Mouse (Mus musculus) neural tube, embryonic 14.5 days (tissue): ENCODE data around the gene Ucp2. TPM values are rescaled to one million over a fixed set of nuclear protein-coding genes. Genes with fewer than 3 reads are reported as not detected.
A peak's percentile ranks its signal among the peaks of the same experiment; 100 is the strongest.

ENCODE experiments used
- ATAC-seq: fragments of 200-750 bp; cut with Nextera tagmentation; 2 replicates; pipeline ENCODE4 v1.8.0; 2017; ENCODE audit warnings: low read depth, mild to moderate bottlenecking, moderate TSS enrichment, moderate library complexity
- H3K27ac ChIP-seq: fragments of 300-500 bp; sonication (generic); 2 replicates; pipeline ENCODE4 v1.5.1; 2014; ENCODE audit warnings: low read depth, mild to moderate bottlenecking, control low read depth, low read length, moderate library complexity, mixed read lengths
- H3K27me3 ChIP-seq: fragments of 300-500 bp; sonication (generic); 2 replicates; pipeline ENCODE4 v1.6.1; 2014; ENCODE audit warnings: low read length; ENCODE audit not compliant: control insufficient read depth, insufficient read depth
- H3K36me3 ChIP-seq: fragments of 300-500 bp; sonication (generic); 2 replicates; pipeline ENCODE4 v1.6.1; 2014; ENCODE audit warnings: low read length, mixed read lengths; ENCODE audit not compliant: control insufficient read depth, insufficient read depth
- H3K4me1 ChIP-seq: fragments of 300-500 bp; sonication (generic); 2 replicates; pipeline ENCODE4 v1.6.1; 2014; ENCODE audit warnings: low read length; ENCODE audit not compliant: control insufficient read depth, insufficient read depth
- H3K4me2 ChIP-seq: fragments of 300-500 bp; sonication (generic); 2 replicates; pipeline ENCODE4 v1.6.1; 2014; ENCODE audit warnings: mild to moderate bottlenecking, low read depth, low read length, control low read depth
- H3K4me3 ChIP-seq: fragments of 300-500 bp; sonication (generic); 2 replicates; pipeline ENCODE4 v1.5.1; 2014; ENCODE audit warnings: low read depth, low read length, control low read depth, mixed read lengths
- H3K9ac ChIP-seq: fragments of 300-500 bp; sonication (generic); replicated peaks from 2 replicates; pipeline ENCODE4 v1.6.1; 2014; ENCODE audit warnings: low read depth, mild to moderate bottlenecking, control low read depth, low read length, mixed read lengths
- H3K9me3 ChIP-seq: fragments of 300-500 bp; sonication (generic); 2 replicates; pipeline ENCODE4 v1.6.1; 2016; ENCODE audit warnings: low read length; ENCODE audit not compliant: control insufficient read depth
- WGBS: fragments of 180-500 bp; shearing (Covaris S2); extraction: QIAGEN DNeasy Blood & Tissue Kit; methylation state at CpG from one replicate; pipeline ENCODE4 v1.1.7; 2014; 5-methylcytosine and 5-hydroxymethylcytosine counted together
- polyA plus RNA-seq: library from polyadenylated mRNA; unstranded; fragments of >200 nt; fragmentation: Nextera tagmentation; extraction: Ambion mirVana; gene quantifications from 2 replicates; pipeline ENCODE4 v1.2.1, GENCODE M21; 2014

Gene Ucp2
- polyA plus RNA-seq, 1 experiment from 2014 or later: 47.8 TPM

DNA sequence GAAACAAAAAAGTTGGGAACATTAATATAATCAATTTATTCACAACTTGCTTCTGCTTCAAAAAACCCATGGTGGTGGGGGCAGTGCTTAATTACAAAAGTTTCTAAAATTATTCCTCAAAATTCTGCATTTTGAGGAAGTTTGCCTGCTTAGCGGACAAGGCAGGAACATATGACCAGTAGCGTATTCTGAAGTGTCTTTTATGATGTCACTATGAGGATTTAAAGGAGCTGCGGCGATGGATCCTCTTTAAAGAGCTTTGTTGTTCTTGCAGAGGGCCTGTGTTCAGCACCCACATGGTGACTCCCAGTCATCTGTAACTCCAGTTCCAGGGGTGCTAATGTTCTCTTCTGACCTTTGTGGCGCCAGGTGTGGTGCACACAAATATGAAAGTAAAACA lies 37.6 kb downstream of the Ucp2 start:
- Histone ChIP-seq H3K36me3 (no peaks in the 10 kb centered on the region), H3K9ac (no peak overlapping the region), H3K4me2 (no peak overlapping the region), H3K4me3 (no peak overlapping the region), H3K9me3 (no peaks in the 10 kb centered on the region), H3K27me3 (no peaks in the 10 kb centered on the region), H3K4me1 (no peaks in the 10 kb centered on the region), H3K27ac (no peak overlapping the region)
- ATAC-seq: no peak
- WGBS: 94% methylated on average over 5 of the region's 5 CpGs

DNA sequence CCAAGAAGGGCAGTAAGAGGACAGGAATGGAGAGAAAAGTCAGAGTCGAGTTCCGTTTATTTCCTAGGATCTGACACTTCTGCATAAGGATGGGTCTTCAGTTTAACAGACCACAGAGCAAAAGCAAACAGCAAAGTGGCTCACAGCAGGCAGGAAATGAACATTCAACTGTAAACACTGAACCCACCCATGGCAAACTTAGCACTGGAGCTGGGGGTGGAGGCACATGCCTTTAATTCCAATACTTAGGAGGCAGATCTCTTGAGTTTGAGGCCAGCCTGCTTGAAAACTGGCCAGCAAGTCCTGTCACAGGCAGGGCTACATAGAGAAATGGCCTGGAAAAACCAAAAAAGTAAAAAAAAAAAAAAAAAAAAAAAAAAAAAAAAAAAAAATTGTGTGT lies 40.4 kb downstream of the Ucp2 start:
- WGBS: 72% methylated on average over 2 of the region's 2 CpGs
- ATAC-seq: no peak
- H3K4me3 ChIP-seq: no peak overlapping the region
- H3K27me3 ChIP-seq: no peaks in the 10 kb centered on the region
- H3K36me3 ChIP-seq: no peaks in the 10 kb centered on the region
- H3K9me3 ChIP-seq: no peaks in the 10 kb centered on the region
- no peak overlapping the region for H3K9ac ChIP-seq
- H3K4me1 ChIP-seq: peaks cover 4% of the 10 kb centered on the region
- H3K4me2 ChIP-seq: no peak overlapping the region
- no peak overlapping the region for H3K27ac ChIP-seq

DNA sequence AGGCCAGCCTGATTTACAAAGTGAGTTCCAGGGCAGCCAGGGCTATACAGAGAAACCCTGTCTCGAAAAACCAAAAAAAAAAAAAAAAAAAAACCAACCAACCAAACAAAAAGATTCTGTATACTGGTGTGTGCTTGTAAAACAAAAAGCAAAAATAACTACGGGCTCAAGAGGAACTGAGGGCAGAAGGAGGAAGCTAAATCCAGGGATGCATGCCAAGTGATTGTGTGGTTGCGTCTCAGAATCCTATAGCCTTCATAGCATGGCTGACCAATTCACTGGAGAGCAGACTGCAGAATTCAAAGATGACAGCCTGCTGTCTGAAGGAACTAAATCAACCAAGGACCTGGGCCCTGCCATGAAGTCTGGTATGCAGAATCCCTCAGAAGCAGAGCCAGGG lies 41.1 kb downstream of the Ucp2 start:
- Histone ChIP-seq H3K4me1 (peaks cover 4% of the 10 kb centered on the region), H3K27me3 (no peaks in the 10 kb centered on the region), H3K4me3 (no peak overlapping the region), H3K36me3 (peaks cover 3% of the 10 kb centered on the region; the same call in 1 of the 2 replicates), H3K27ac (no peak overlapping the region), H3K9me3 (no peaks in the 10 kb centered on the region), H3K9ac (no peak overlapping the region), H3K4me2 (no peak overlapping the region)
- 90% methylated on average over 3 of the region's 3 CpGs for WGBS
- no peak for ATAC-seq

DNA sequence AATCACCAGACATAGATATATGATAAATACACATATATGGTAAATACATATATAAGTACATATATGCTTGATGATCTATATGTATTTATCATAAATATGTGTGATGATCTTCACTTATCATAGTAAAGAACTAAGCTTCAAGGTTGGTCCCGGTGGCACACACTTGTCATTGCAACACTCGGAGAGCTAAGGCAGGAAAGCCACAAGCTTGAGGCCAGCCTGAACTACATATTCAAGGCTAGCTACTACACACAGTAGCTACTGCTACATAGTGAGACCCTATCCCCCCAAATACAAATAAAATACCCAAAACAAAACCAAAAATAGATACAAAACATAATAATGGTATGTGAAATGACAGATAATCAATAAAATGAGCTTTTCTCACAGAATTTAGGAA lies 42.7 kb downstream of the Ucp2 start:
- H3K4me3 ChIP-seq: no peak overlapping the region

DNA sequence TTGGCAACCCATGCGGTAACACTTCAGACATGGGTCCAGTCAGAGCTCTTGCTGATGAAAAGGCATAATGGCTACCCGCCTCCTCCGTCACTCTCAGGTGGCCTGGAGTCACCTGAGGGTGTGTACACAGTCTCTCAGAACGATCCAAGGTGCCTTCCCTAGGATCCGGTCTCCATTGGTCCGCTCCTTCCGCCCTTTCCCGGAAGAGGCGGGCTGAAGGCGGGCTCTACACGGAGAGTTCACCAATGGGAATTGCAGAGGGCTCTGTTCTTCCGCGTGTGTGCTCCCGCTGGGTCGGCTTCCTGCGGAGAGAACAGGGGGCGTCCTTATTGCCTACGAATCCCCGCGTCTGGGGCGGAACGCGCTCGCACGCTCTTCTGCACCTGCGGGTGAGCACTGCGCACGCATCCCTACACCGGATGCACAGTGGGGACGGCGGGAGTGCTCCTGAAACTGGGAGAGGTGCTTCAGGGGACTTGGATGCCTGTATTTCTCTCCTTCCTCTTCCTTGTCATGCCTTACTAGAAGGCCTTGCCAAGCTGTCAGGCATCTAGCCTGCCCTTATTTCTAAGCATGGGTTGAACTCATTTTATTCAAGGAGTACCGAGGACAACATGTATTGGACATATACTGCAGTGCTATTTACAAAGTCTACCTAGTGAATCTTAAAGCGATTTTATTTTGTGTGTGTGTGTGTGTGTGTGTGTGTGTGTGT lies 43.8 kb downstream of the Ucp2 start, which contains the start of gene Coa4:
TSS of gene Coa4 (plus strand) at position 268 of the 715 bp plus-strand sequence.
- Histone ChIP-seq H3K9me3 (no peaks in the 10 kb centered on the region), H3K27me3 (no peaks in the 10 kb centered on the region), H3K4me1 (peaks cover 4% of the 10 kb centered on the region), H3K36me3 (peaks cover 6% of the 10 kb centered on the region; the same call in 1 of the 2 replicates), H3K4me3 (peak within 1 kb of the TSS; percentile 58), H3K9ac (peak within 1 kb of the TSS; percentile 68), H3K4me2 (peak within 1 kb of the TSS; percentile 67), H3K27ac (peak within 1 kb of the TSS; percentile 81)
- ATAC-seq: peak; percentile 100
- WGBS: under 1% methylated on average over 33 of the region's 33 CpGs

More for the DNA sequence above, 42.7 kb downstream of the Ucp2 start:
- Histone ChIP-seq H3K4me2 (peak overlapping the region; percentile 67; the same call in 1 of the 2 replicates), H3K9me3 (no peaks in the 10 kb centered on the region), H3K27me3 (no peaks in the 10 kb centered on the region), H3K4me1 (peaks cover 4% of the 10 kb centered on the region), H3K27ac (no peak overlapping the region), H3K36me3 (peaks cover 6% of the 10 kb centered on the region; the same call in 1 of the 2 replicates), H3K9ac (no peak overlapping the region)
- ATAC-seq: no peak
- WGBS: 90% methylated on average over 2 of the region's 2 CpGs

DNA sequence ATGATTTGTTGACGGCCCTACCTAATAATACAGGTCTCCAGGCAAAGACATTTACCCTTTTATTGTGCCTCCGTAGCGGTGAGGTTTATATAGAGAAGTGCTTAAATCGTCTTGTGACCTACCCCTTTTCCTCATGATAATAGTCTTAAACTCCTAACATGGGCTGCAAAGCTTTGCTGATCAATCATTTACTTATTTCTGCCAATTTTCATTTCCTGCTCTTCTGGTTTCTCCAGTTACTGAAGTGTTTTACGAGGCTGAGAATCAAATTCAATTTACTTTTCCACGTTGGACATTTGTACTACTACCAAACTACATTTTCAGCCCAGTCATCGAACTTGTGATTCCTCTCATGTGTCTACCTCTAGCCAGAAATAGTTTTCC lies 44.4 kb downstream of the Ucp2 start:
- Histone ChIP-seq H3K4me3 (peak overlapping the region; percentile 58), H3K27ac (peak overlapping the region; percentile 81), H3K9ac (peak overlapping the region; percentile 68), H3K36me3 (peaks cover 6% of the 10 kb centered on the region; the same call in 1 of the 2 replicates), H3K4me2 (peak overlapping the region; percentile 67), H3K9me3 (no peaks in the 10 kb centered on the region), H3K27me3 (no peaks in the 10 kb centered on the region), H3K4me1 (peaks cover 4% of the 10 kb centered on the region)
- WGBS: 32% methylated on average over 7 of the region's 7 CpGs
- ATAC-seq: no peak

DNA sequence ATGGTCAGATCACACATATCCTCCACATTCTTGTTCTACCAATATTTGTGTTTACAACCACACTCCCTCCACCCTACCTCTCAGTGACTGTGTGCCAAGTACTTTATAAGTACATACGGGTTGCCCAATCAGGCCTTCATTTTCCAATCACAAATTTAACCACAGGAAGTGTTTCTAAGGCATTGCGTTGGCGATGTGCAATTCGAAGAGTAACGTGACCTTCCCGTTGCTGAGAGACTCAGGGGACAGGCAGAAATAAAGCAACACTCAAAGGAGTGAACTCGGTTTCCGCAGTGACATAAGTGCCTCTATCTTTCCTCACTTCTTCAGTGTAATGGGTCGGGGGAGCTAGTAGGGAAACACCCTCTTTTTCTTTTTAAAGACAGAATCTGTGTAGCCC lies 46.4 kb downstream of the Ucp2 start:
- peaks cover 4% of the 10 kb centered on the region for H3K4me1 ChIP-seq
- no peaks in the 10 kb centered on the region for H3K27me3 ChIP-seq
- H3K9ac ChIP-seq: no peak overlapping the region
- H3K36me3 ChIP-seq: peaks cover 6% of the 10 kb centered on the region; the same call in 1 of the 2 replicates
- ATAC-seq: no peak
- WGBS: 97% methylated on average over 9 of the region's 9 CpGs
- H3K9me3 ChIP-seq: no peaks in the 10 kb centered on the region
- H3K27ac ChIP-seq: no peak overlapping the region
- no peak overlapping the region for H3K4me2 ChIP-seq
- no peak overlapping the region for H3K4me3 ChIP-seq

DNA sequence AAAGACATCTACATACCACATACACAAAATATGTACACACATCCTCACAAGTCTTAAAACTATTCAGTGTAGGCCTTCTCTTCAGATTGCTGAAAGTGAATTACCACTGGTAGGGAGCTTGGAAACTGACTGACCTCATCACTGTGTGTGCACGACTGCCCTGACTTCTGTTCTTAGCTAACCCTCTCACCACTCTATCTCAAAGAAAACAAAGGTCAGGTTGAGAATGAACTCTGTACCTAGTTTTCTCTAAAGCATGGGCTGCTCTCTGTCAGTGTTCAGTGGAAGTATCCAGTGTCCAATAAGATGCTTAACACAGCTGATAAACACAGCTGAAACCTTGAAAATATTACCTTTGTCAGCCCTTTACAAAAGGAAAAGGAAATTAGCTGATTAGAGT lies 51.3 kb downstream of the Ucp2 start:
- H3K36me3 ChIP-seq: peaks cover 2% of the 10 kb centered on the region; the same call in 1 of the 2 replicates
- no peak for ATAC-seq
- WGBS: 77% methylated on average over 1 of the region's 1 CpGs
- no peak overlapping the region for H3K4me3 ChIP-seq
- no peaks in the 10 kb centered on the region for H3K27me3 ChIP-seq
- no peak overlapping the region for H3K9ac ChIP-seq
- no peaks in the 10 kb centered on the region for H3K4me1 ChIP-seq
- no peak overlapping the region for H3K4me2 ChIP-seq
- H3K27ac ChIP-seq: no peak overlapping the region
- no peaks in the 10 kb centered on the region for H3K9me3 ChIP-seq

DNA sequence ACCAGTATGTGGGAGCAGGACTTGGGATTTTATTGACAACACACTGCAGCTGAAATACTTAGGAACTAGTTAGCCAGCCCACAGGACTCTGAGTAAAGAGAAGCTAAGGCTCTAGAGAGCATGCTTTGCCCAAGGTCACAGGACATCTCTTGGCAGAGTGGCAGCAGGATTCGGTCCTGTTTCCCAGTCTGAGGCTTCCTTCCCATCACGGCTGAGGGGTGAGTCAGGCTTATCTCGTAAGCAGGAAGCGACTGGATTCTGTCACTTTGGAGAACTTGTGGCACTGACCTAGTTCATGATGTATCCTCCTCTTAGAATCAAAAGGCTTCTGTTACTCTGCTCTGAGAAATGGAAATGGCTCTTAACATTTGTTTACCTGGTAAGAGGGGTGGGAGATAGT lies 54.5 kb downstream of the Ucp2 start:
- Histone ChIP-seq H3K27ac (no peak overlapping the region), H3K9me3 (no peaks in the 10 kb centered on the region), H3K4me2 (no peak overlapping the region), H3K4me1 (no peaks in the 10 kb centered on the region), H3K4me3 (no peak overlapping the region), H3K9ac (no peak overlapping the region), H3K36me3 (no peaks in the 10 kb centered on the region), H3K27me3 (no peaks in the 10 kb centered on the region)
- no peak for ATAC-seq
- 82% methylated on average over 4 of the region's 4 CpGs for WGBS
